Comparison of ENCODE assay signal across 20 mouse cellular contexts in genomic region chr5:141783516-141783915, GRCm38 (mm10).
DNase-seq lines count a peak whose midpoint lies in the region; TF ChIP-seq lines count a peak whose summit lies in the region.
"Had no signal": no experiment of that assay in that cellular context is flagged by ENCODE, and none has a peak within 500 bp of the region (broad histone marks: within the 10 kb centered on the region; RNA-seq: fewer than 3 reads in every experiment).

No protein-coding gene starts in this region.

- H3K4me3 ChIP-seq in lung, adult 2 months (replicated peaks; ENCODE audit: extremely low read depth, low read depth, low read length): no peak overlapping the region
- H3K4me3 ChIP-seq: forebrain, embryonic 10.5 days; forebrain, embryonic 13.5 days; heart, adult 2 months; hindbrain, embryonic 10.5 days; hindbrain, embryonic 13.5 days; intestine, embryonic 15.5 days had no signal

- TF ChIP-seq POLR2A in lung, adult 2 months (IDR thresholded peaks at IDR 0.05; ENCODE audit: borderline replicate concordance, extremely low read depth, low read depth, low read length): no peak

- TF ChIP-seq CTCF in lung, adult 2 months (IDR thresholded peaks at IDR 0.05; ENCODE audit: insufficient read depth, low read length): no peak

- WGBS in lung, adult 2 months: 67% methylated on average over 7 of the region's 7 CpGs

- H3K4me1 ChIP-seq in lung, adult 2 months (ENCODE audit: control insufficient read depth, insufficient read depth, low read length): no peaks in the 10 kb centered on the region
- H3K4me1 ChIP-seq: forebrain, embryonic 13.5 days; hindbrain, embryonic 10.5 days; hindbrain, embryonic 13.5 days; intestine, embryonic 15.5 days had no signal

- DNase-seq in adrenal gland, adult 2 months: peak; percentile 34
- DNase-seq in adrenal gland, adult 8-10 months: no peak
- peak; percentile 18 for DNase-seq in lung, postnatal 10 days
- DNase-seq in lung, adult 2 months: no peak
- peak; percentile 36 for DNase-seq in testis, postnatal 14 days (ENCODE audit: low spot score)
- no peak for DNase-seq in testis, postnatal 10 days (ENCODE audit: low spot score)
- DNase-seq in layer of hippocampus, adult 9-10 months (ENCODE audit: low spot score): no peak
- DNase-seq: B cell, adult 2 months; cerebellum, adult 18-20 months; cerebellum, adult 9-10 months; cerebellum, postnatal 14 days; gastrocnemius, postnatal 10 days; gastrocnemius, postnatal 36 days; heart, adult 2 months; heart, postnatal 36 days had no signal

Comparison
In these comparisons a context has a peak if more than half of its experiments do, and no peak if none do; other contexts are left out.
1. DNase-seq: peak in adrenal gland, adult 2 months (single experiment), lung, postnatal 10 days (single experiment) and testis, postnatal 14 days (single experiment); none in adrenal gland, adult 8-10 months (single experiment), lung, adult 2 months (single experiment), testis, postnatal 10 days (single experiment) and layer of hippocampus, adult 9-10 months (single experiment).